Mouse (Mus musculus) left cerebral cortex, adult 8-10 months (tissue): ENCODE results near the gene Mrpl38. TPM values are rescaled to one million over a fixed set of nuclear protein-coding genes. Genes with fewer than 3 reads are reported as not detected.
"Not testable (repeated sequence)": the region's sequence is repeated elsewhere in the genome, so short reads cannot be mapped to it uniquely, and the experiment has no call there.

Source experiments
- DNase-seq, 2 experiments: peaks; one replicate each; pipeline ENCODE4 v3.0.0; 2022; ENCODE audit warnings: low spot score in 2 of 2
- total RNA-seq, 4 experiments: library from RNA; stranded (reverse); gene quantifications; 2 replicates each; pipeline ENCODE4 v1.2.4; 2022

The Mrpl38 gene
- total RNA-seq, 4 experiments from 2014 or later, result 43.3 to 64.9 (median 56.2) TPM

DNA sequence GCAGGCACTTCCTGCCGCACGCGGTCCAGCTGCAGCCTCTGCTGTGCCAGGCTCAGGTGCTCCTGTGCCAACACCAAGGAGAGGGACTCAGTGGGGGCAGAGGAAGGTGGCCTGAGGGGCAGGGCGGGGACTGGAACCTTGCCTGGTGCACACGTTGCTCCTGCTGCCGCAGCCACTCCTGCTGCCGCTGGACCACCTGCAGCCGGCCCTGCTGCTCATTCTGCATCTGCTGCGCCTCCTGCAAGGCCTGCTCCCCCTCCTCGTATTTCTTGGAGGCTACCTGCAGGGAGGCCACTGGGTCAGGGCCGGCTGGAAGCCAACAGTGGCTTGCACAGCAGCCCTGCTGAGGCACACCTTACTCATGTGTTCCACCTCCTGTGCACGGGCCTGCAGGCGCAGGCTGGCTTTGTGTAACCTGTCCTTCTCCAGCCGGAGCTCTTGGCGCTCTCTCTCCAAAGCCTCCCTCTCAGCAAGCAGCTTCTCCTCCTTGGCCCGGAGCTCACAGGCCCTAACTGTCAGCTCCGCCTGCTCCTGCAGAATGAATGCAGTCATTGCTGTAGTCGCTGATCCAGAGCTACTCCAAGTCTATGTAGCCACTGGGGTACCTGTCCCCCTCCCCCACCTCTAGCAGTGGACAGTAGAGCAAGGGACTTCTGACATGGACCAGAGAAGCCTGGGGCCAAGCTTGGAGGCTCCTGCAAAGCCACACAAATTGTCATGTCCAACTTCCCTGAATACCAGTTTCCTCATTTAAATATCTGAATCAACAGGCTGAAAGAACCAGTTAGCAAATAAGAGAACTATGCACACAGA, 7.0 kb upstream of the Mrpl38 start:
- no peak for DNase-seq

DNA sequence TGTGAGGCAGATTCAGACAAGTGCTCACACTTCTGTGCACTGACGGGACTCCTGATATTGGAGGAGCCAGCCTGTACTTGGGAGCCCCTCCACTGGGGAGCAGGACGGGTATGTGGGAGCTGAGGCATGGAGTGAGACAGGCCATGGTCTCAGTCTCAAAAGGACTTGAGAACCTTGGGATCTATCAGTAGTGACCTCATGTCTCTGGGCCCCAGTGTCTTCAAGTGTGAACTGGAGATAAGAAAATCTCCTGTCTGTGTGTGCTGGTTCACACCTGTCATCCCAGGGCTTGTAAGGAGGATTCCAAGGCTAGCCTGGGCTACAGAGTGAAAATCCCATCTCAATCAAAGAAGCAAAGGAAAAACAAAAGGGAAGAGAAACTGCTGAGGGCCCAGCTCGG, 4.8 kb upstream of the Mrpl38 start:
- DNase-seq, result no peak

DNA sequence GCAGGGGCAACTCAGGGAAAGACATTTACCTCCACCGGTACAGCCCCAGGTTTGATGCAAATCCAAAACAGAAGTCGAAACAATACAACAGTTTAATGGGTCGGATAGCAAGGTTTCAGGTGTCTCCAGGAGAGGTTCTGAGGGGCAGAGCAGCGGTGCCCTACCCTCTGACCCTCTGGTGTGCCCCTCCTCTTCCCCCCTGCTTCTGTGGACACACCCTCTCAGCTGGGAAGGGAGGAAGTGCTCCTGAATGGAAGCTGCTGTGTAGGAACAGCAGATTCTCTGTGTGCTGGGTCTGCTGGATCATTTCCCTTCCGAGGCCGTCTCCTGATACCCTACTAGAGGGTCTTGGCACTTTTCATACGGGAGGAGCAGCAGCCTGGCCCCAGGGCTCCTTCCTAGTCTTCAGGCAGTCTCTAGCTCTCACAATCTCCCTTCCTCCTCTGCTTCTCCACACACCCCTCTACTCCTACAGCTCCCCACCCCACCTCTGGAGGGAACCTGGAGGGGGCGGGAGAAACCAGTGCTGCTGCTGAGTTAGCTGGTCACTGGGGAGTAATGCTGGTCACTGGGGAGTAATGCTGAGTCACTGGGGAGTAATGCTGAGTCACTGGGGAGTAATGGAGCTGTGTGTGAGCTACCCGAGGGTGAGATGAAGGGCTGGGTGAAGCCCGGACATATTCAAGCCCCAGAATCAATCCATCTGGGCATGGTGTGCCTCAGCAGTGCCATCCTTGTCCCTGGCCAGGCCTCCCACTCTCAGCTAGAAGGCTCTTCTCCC, 3.7 kb upstream of the Mrpl38 start:
- DNase-seq, result no peak

DNA sequence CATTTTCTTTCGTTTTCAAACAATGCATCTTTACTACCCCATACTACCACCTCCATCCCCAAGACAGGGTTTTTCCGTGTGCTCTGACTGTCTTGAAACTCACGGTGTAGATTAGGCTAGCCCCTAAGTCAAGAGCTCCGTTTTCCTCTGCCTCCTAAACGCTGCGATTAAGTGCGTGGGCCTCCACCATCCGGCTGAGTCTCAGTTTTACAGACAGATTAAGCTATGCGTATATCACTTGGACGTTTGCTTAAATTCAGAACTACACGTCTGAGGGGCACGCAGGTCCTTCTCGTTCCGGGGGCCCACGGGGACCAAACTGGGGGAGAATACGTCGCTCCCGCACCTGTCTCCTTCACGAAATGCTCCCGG, 586 bp downstream of the Mrpl38 start:
- no peak for DNase-seq

DNA sequence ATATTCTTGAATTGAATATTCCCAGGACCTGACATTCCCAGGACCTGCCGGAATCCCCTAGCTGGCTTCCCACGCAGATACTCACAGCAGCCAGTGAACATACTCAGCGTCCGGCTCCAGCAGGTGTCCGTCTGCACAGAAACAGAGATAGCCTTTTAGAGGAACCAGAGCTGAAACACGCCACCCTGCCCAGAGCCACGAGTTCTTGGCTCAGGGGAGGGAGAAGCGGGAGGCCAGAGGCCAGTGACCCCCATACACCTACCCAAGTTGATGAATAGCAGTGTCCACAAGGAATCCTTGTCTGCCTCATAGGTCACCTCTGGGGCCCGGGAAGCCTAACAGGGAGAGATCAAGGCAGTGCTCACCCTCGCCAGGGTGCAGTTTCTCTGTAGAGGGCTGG, 4.5 kb downstream of the Mrpl38 start:
- no peak for DNase-seq

DNA sequence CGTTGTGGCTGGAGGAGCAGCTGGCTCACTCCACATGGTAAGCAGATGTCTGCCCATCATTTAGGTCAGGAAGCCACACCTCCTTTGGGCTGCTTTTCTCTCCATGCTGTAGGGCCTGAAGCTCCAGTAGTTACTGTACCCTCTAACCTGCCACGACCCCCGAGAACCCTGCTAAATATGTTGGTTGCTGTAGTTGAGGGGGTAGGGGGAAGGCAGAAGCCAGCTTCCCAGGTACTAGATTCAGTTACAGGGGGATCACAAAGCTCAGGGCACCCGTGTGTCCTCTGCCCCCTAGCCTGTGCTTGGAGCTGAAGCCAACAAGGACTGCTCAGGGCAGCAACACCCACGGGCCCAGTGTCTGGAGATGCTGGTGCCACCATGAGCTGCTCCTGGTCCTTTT, 5.2 kb downstream of the Mrpl38 start:
- no peak for DNase-seq

DNA sequence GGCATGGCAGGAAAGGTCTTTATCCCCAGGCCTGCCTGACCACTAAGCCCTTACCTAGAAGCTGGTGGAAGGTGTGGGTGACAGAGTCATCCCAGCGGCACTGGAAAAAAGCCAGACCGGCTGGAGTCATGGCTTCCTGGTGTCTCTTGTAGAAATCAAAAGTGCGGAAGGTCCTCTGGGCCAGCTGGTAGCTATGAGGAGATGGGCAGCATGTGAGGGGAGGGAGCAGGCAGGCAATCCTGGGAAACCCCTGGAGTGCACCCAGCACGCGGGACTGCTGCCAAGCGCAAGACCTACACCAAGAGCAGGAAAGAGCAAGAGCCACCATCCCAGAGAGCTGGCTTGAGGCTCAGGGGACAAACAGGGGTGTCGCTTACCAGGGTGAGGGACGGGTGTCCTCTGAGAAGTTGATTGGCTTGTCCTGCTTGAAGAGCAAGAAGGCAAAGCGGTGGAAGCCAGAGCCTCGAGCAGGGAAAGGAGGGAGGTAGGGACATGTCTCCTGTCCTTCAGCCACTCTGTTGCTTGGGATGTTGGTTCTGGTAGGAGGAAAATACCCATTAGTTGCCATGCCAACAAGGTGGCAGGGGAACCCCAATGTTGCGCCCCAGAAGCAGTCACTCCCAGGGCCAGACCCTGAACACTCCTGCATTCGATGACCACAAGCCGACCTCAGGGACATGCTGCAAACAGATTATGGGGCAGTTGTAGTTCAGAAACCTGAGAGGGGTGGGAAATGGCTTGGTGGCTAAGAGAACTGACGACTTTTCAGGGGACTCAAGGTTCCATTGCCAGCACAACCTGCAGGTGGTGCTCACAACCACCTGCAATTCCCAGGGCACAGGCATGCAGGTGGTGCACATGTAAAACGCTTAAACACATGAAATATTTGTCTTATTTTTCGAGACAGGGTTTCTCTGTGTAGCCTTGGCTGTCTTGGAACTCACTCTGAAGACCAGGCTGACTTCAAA, 6.0 kb downstream of the Mrpl38 start:
- DNase-seq, result no peak

DNA sequence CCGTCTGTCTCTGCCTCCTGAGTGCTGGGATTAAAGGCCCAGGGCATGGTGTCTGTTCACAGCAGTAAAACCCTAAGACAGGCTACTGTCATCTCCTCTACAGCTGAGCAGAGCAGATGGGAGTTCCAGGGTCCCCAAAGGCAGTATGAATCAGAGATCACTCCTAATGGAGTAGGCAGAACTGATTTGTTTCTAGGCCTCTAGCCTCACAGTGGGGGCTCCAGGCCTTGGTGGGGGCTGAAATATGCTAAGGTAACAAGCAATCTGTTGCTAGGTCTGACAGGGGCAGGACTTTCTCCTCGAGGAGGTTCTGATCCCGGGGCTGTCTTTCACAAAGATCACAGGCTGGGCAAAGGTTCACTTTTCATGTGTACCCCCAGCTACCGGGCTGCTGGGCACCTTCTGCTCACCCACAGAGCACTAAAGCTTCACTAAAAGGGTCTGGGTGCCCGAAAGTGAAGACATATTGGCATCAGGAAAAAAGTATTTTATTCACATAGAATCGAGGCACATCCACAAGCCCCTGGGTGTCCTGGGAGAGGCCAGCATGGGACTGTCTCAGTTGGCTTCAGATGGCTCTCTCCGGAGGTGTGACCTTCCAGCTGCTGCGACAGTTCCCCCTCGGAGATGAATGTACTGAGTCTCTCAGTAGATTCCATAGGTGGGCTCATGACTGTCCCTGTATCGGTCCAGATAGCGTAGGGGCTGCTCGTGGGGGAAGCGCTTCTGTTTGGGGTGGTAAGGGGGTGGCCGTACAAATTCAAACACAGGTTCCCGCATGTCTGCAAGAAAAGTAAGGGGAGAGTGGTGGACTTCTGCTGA, 7.1 kb downstream of the Mrpl38 start:
- DNase-seq, result no peak

DNA sequence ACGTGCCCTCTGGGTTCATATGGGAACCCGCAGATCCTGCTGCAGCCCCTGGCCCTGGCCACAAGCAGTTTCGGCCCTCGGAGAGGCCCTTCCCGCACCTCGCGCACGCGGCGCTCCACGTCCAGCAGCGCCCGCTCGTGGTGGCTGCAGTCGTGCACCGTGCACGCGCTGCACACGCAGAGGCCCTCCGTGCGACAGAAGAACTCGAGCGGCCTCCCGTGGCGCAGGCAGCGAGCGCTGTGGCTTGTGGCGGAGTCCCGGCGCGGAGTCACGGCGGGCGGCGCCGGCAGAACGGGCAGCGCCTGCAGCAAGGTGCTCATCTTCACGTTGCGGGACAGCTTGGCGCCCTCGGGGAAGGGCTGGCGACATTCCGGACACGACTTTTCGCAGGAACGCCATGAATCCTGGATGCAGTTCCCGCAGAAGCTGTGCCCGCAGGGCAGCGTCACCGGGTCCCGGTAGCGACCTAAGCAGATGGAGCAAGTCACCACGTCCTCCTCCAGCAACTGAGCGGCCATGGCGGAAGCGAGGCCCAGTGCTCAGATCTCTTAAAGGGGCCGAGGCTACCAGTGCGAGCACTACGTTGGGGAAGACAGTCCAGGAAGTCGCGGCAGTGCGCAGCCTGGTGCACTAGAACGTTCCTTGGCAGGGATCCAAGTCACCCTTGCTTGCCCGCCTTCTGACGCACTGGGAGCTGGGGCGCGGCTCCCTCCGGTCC, 8.0 kb downstream of the Mrpl38 start, which contains the start of gene Trim65:
Trim65 (minus strand) TSS at position 641 of the 718 bp plus-strand sequence.
- DNase-seq, result peak; percentile 70 to 81

DNA sequence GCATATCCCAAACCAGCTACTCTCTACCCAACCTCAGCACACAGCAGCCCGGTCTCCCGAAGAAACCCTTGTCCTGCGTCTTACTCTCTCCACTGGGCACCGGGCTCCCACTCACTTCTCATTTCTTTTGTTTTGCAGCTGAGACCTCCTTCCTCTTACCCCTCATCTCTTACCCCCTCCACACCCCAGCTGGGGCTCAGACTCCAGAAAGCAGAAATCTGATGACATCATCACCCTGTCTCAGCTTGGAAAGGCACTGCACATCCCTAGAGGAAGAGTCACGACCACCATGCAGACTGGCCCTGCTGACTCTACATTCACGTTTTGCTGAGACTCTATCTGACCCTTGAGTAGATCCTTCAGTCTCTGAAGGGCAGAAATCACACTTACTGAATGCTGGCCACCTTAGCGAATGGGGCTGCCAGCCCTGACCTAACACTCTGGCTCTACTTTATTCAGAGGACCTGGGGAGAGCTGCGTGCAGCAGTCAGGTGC, 8.6 kb downstream of the Mrpl38 start:
- no peak for DNase-seq

DNA sequence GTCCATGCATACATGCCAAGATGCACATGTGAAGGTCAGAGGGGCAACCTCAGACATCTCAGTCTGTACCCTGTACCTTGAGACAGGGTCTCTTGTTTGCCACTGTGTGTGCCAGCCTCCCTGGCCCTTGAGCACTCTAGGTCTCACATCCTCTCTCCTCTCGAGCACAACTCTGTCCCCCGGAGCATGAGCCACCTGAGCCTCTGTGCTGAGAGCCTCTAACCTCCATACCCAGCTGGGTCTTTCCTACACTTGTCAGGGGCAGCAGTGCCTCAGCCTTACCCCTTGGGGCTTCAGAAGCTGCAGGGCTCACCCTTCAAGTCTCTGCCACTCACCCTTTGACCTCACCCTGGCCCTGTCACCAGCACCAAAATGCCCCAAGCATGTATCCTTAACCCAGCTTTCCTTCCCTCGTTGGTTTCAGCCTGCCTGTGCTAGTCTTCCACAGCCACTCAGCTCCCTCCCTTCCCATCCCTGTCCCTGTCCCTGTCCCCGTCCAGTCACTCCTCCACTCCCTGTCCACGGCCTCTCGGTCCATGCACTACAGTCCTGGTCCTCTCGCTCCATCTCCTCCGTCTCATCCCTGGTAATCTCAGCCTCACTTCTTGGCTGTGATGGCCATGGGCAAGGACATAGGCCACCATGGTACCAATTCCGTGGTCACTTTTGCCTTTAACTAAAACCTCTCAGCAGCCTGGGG, 9.4 kb downstream of the Mrpl38 start:
- no peak for DNase-seq

DNA sequence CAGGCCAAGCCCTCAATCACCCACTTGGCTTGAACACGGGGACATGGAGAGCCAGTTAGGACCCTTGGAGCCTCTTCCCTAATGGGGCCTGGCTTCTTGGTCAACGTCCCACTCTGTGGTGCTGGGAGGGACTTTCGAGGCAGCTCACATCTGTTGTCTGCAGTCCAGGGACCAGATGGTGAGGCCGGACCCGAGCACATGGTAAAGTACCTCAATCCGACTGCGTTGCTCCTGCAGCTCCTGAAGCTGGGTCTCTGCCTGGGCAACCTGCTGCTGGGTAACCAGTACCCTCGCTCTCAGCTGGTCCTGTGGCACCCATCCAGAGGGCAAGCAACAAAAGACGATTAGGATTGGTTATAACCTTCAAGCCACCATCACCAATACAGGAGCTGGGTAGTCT, 10.7 kb downstream of the Mrpl38 start:
- no peak for DNase-seq

DNA sequence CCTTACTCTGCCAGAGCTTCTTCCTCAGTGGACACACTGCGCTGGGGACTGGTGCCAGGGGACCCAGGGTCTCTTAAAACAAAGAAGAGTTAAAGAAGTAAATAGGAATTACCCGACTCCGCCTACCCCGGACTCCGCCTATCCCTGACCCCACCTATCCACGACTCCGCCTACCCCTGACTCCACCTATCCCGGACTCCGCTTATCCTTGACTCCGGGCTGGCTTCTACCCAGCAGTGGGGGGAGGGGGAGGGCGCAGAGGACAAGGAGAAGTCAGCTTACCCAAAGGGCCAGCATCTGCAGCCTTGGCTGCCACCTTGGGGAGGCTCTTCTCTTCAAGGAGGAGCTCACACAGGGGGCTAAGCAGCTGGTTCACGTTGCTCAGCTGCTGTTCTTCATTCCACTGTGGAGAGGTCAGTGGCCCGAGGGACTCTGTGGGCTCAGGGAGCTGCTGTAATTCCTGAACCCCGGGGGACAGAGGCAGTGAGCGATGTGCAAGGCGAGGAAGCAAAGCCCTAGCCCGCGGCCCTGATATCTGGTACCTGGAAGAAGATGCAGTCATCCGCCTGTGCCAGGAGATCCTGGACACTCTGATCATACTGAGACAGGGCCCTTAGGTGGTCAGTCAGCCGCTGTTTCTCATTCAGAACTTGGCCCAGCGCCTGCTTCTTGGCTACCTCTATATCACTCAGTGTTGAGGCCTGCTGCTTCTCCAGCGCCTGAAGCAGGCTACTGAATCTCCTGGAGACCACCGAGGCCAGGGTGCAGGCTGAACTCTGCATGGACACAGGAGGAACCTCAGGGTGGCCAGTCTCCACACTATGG, 11.3 kb downstream of the Mrpl38 start, which contains the start of gene Trim47:
Trim47 (minus strand) TSS at position 55 of the 825 bp plus-strand sequence.
- DNase-seq, result no peak

DNA sequence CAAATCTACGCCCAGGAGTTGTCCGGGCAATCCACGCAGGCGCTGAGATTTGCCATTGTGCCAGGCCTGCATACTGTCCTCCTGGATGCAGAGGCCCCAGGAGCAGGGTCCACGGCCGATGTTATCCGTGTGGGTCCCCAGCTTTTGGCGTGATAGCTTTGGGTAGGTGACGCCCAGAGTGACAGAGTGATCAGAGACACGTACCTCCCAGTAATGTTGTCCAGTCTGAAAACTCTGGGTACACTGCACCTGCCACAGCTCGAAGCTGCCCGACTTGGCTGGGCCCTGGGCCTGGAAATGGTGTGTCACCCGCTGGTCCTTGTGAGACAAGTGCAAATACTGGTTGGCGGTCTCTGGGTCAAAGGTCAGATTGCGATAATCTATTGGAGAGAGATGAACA, 12.4 kb downstream of the Mrpl38 start:
- DNase-seq, result no peak

DNA sequence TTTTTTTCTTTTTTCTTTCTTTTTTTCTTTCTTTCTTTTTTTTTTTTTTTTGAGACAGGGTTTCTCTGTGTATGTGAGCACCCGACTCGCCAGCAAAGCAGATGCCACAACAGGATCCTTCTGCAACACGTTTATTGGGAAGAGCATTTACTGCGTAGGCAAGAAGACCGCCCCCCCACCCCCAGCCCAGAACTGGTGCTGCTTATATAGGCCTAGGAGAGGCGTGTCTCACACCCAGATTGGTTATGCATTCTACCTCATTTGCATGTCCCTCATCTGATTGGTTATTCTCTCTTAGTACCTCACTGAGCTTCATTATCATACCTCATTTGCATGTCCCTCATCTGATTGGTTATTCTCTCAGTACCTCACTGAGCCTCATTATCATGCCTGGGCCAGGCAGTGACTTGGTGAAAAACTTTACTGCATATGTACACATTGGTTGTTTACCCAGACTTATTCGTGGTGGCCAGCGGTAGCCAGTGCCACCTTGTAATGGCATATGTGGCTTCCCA, 16.9 kb downstream of the Mrpl38 start:
- DNase-seq, result not testable (repeated sequence)

DNA sequence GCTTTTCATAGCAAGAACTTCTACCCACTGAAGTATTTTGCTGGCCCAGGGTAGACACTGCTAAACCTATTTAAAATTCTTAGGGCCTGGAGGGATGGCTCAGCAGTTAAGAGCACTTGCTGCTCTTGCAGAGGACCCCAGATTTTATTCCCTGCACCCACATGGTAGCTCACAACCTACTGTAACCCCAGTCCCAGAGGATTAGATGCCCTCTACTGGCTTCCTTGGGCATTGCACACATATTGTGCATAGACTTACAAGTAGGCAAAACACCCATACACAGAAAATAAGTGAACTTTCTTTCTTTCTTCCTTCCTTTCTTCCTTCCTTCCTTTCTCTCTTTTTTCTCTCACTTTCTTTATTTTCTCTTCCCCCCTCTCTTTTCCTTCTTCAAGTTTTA, 20.8 kb downstream of the Mrpl38 start:
- DNase-seq, result no peak

DNA sequence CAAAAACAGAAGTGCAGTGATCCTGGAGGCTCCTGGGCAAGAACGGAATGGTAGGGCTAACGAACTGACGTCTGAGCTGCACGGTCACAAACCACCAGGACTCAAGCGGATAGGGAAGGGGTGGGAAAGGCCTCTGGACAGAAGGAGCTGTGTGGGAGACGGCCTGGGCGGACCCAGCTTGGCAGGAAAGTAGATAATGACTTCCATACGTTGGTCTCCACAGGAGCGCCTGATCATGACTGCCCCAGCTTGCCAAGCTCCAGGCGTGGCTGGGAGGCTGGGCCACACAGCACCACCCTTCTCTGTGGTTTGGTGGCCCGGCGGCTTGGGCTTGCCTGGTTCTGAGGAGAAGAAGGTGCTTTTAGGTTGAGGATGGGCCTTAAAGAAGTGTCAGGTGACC, 21.4 kb downstream of the Mrpl38 start:
- DNase-seq, result no peak

DNA sequence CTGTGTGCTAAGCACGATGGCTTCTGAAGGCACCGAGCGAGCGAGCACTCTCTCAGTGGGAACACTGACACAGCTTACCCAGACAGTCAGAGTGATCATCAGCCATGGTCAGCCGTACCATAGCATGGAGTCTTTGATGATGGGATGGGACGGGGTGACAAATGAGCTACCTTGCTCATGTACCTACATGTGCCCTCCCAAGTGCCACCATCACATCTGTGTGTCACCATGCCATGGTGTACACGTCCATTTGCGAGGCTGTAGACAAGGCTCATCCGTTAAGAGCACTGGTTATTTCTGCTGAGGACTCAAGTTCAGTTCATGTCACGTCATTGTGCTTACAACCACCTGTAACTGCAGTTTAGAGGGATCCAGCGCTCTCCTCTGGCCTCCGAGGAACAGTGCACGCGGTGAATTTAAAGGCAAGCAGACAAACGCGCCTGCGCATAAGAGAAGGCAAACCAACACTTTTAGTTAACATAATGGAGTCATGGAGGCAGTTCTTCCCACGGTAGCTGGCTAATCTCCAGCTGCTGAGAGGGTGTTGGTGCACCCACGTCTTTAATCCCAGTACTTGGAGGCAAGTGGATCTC, 27.0 kb downstream of the Mrpl38 start:
- DNase-seq, result no peak
